Mouse (Mus musculus) midbrain, embryonic 10.5 days (tissue): Measurements from ENCODE around the gene Mindy3. TPM values are rescaled to one million over a fixed set of nuclear protein-coding genes. Genes with fewer than 3 reads are reported as not detected.

Experiments
- DNase-seq: peaks from one replicate; pipeline ENCODE4 v3.0.0-alpha.2; 2017; ENCODE audit warnings: low spot score
- H3K27ac ChIP-seq: fragments of 300-500 bp; sonication (generic); replicated peaks from 2 replicates; pipeline ENCODE4 v1.5.1; 2016; ENCODE audit warnings: mild to moderate bottlenecking
- H3K27me3 ChIP-seq: fragments of 300-500 bp; sonication (generic); 2 replicates; pipeline ENCODE4 v1.6.1; 2016; ENCODE audit warnings: low read depth, mild to moderate bottlenecking; ENCODE audit not compliant: poor library complexity, severe bottlenecking
- H3K36me3 ChIP-seq: fragments of 300-500 bp; sonication (generic); 2 replicates; pipeline ENCODE4 v1.6.1; 2016; ENCODE audit warnings: mild to moderate bottlenecking, moderate library complexity
- H3K4me1 ChIP-seq: fragments of 300-500 bp; sonication (generic); 2 replicates; pipeline ENCODE4 v1.6.1; 2016
- H3K4me3 ChIP-seq: fragments of 300-500 bp; sonication (generic); 2 replicates; pipeline ENCODE4 v1.5.1; 2016; ENCODE audit warnings: mild to moderate bottlenecking, moderate library complexity
- H3K9me3 ChIP-seq: fragments of 300-500 bp; sonication (generic); replicated peaks from 2 replicates; pipeline ENCODE4 v1.6.1; 2016; ENCODE audit warnings: mild to moderate bottlenecking
- WGBS: fragments of 180-500 bp; shearing (Covaris S2); methylation state at CpG from one replicate; pipeline ENCODE4 v1.1.7; 2016; 5-methylcytosine and 5-hydroxymethylcytosine counted together
- polyA plus RNA-seq: library from polyadenylated mRNA; unstranded; fragments of >200 nt; fragmentation: Nextera tagmentation; extraction: Ambion mirVana; gene quantifications from 2 replicates; pipeline ENCODE4 v1.2.1, GENCODE M21; 2016

Gene Mindy3
- polyA plus RNA-seq, 1 experiment from 2014 or later: 34.0 TPM

- no peaks in the 10 kb centered on the region for H3K36me3 ChIP-seq
- H3K27ac ChIP-seq: no peak overlapping the region
- DNase-seq: no peak
- no peak overlapping the region for H3K4me3 ChIP-seq
- H3K4me1 ChIP-seq: no peaks in the 10 kb centered on the region
- no peaks in the 10 kb centered on the region for H3K9me3 ChIP-seq
- no peaks in the 10 kb centered on the region for H3K27me3 ChIP-seq
- 86% methylated on average over 2 of the region's 2 CpGs for WGBS
Observed at GRCm38 (mm10) chr2:12406737-12407136, 12.5 kb downstream of the Mindy3 start.

GRCm38 (mm10) chr2:12402469-12402868 lies 16.8 kb downstream of the Mindy3 start:
- Histone ChIP-seq H3K4me3 (no peak overlapping the region), H3K36me3 (no peaks in the 10 kb centered on the region), H3K9me3 (no peaks in the 10 kb centered on the region), H3K27me3 (no peaks in the 10 kb centered on the region), H3K4me1 (0 out of 2 replicates have a peak, but pooled peaks cover 3% of the 10 kb centered on the region), H3K27ac (no peak overlapping the region)
- 90% methylated on average over 3 of the region's 3 CpGs for WGBS
- no peak for DNase-seq

- H3K4me3 ChIP-seq: no peak overlapping the region
- H3K27ac ChIP-seq: no peak overlapping the region
- 0 out of 2 replicates have a peak, but pooled peaks cover 3% of the 10 kb centered on the region for H3K4me1 ChIP-seq
- H3K27me3 ChIP-seq: no peaks in the 10 kb centered on the region
- H3K9me3 ChIP-seq: no peaks in the 10 kb centered on the region
- no peaks in the 10 kb centered on the region for H3K36me3 ChIP-seq
- no peak for DNase-seq
- 91% methylated on average over 1 of the region's 1 CpGs for WGBS
Observed at GRCm38 (mm10) chr2:12401137-12401536, 18.1 kb downstream of the Mindy3 start.

GRCm38 (mm10) chr2:12389028-12389427 lies 30.2 kb downstream of the Mindy3 start:
- H3K27ac ChIP-seq: no peak overlapping the region
- no peak overlapping the region for H3K4me3 ChIP-seq
- whole genome bisulfite sequencing: 69% methylated on average over 1 of the region's 1 CpGs
- H3K36me3 ChIP-seq: peaks cover 21% of the 10 kb centered on the region
- H3K27me3 ChIP-seq: no peaks in the 10 kb centered on the region
- H3K4me1 ChIP-seq: no peaks in the 10 kb centered on the region
- DNase-seq: no peak
- no peaks in the 10 kb centered on the region for H3K9me3 ChIP-seq

GRCm38 (mm10) chr2:12388569-12388968 lies 30.7 kb downstream of the Mindy3 start:
- no peaks in the 10 kb centered on the region for H3K9me3 ChIP-seq
- no peaks in the 10 kb centered on the region for H3K4me1 ChIP-seq
- WGBS: 93% methylated on average over 4 of the region's 4 CpGs
- no peaks in the 10 kb centered on the region for H3K27me3 ChIP-seq
- peaks cover 21% of the 10 kb centered on the region for H3K36me3 ChIP-seq
- H3K4me3 ChIP-seq: no peak overlapping the region
- no peak for DNase-seq
- H3K27ac ChIP-seq: no peak overlapping the region

GRCm38 (mm10) chr2:12384389-12384788 lies 34.9 kb downstream of the Mindy3 start:
- 94% methylated on average over 1 of the region's 1 CpGs for WGBS
- no peak overlapping the region for H3K4me3 ChIP-seq

GRCm38 (mm10) chr2:12382650-12383049 lies 36.6 kb downstream of the Mindy3 start:
- no peaks in the 10 kb centered on the region for H3K27me3 ChIP-seq
- no peaks in the 10 kb centered on the region for H3K9me3 ChIP-seq
- H3K4me1 ChIP-seq: no peaks in the 10 kb centered on the region
- no peak for DNase-seq
- 82% methylated on average over 4 of the region's 4 CpGs for WGBS
- H3K27ac ChIP-seq: no peak overlapping the region
- H3K4me3 ChIP-seq: no peak overlapping the region
- H3K36me3 ChIP-seq: peaks cover 20% of the 10 kb centered on the region

More at GRCm38 (mm10) chr2:12384389-12384788, 34.9 kb downstream of the Mindy3 start:
- H3K4me1 ChIP-seq: no peaks in the 10 kb centered on the region
- no peak for DNase-seq
- no peaks in the 10 kb centered on the region for H3K9me3 ChIP-seq
- H3K27me3 ChIP-seq: no peaks in the 10 kb centered on the region
- H3K27ac ChIP-seq: no peak overlapping the region
- peaks cover 20% of the 10 kb centered on the region for H3K36me3 ChIP-seq

GRCm38 (mm10) chr2:12380233-12380632 lies 39.0 kb downstream of the Mindy3 start:
- no peak for DNase-seq
- Histone ChIP-seq H3K27ac (no peak overlapping the region), H3K4me1 (no peaks in the 10 kb centered on the region), H3K9me3 (no peaks in the 10 kb centered on the region), H3K4me3 (no peak overlapping the region), H3K27me3 (no peaks in the 10 kb centered on the region), H3K36me3 (peaks cover 8% of the 10 kb centered on the region)
- 87% methylated on average over 2 of the region's 2 CpGs for WGBS

- no peak for DNase-seq
- WGBS: 95% methylated on average over 5 of the region's 5 CpGs
Observed at GRCm38 (mm10) chr2:12378591-12378990, 40.7 kb downstream of the Mindy3 start.

GRCm38 (mm10) chr2:12377024-12377423 lies 42.2 kb downstream of the Mindy3 start:
- Histone ChIP-seq H3K4me3 (no peak overlapping the region), H3K27me3 (no peaks in the 10 kb centered on the region), H3K4me1 (no peaks in the 10 kb centered on the region), H3K27ac (no peak overlapping the region), H3K9me3 (no peaks in the 10 kb centered on the region), H3K36me3 (no peaks in the 10 kb centered on the region)
- 53% methylated on average over 1 of the region's 1 CpGs for WGBS
- no peak for DNase-seq

More at GRCm38 (mm10) chr2:12378591-12378990, 40.7 kb downstream of the Mindy3 start:
- peaks cover 3% of the 10 kb centered on the region; the same call in 1 of the 2 replicates for H3K36me3 ChIP-seq
- H3K4me1 ChIP-seq: no peaks in the 10 kb centered on the region
- no peak overlapping the region for H3K27ac ChIP-seq
- no peaks in the 10 kb centered on the region for H3K27me3 ChIP-seq
- no peaks in the 10 kb centered on the region for H3K9me3 ChIP-seq
- H3K4me3 ChIP-seq: no peak overlapping the region

GRCm38 (mm10) chr2:12372883-12373282 lies 46.4 kb downstream of the Mindy3 start:
- Histone ChIP-seq H3K27me3 (no peaks in the 10 kb centered on the region), H3K9me3 (no peaks in the 10 kb centered on the region), H3K36me3 (peaks cover 5% of the 10 kb centered on the region; the same call in 1 of the 2 replicates), H3K4me3 (no peak overlapping the region), H3K4me1 (no peaks in the 10 kb centered on the region), H3K27ac (no peak overlapping the region)
- WGBS: 89% methylated on average over 2 of the region's 2 CpGs
- DNase-seq: no peak

GRCm38 (mm10) chr2:12371401-12371800 lies 47.9 kb downstream of the Mindy3 start:
- H3K36me3 ChIP-seq: peaks cover 5% of the 10 kb centered on the region; the same call in 1 of the 2 replicates
- H3K27ac ChIP-seq: no peak overlapping the region
- no peaks in the 10 kb centered on the region for H3K4me1 ChIP-seq
- no peaks in the 10 kb centered on the region for H3K27me3 ChIP-seq
- H3K9me3 ChIP-seq: no peaks in the 10 kb centered on the region
- no peak for DNase-seq
- 97% methylated on average over 4 of the region's 4 CpGs for WGBS
- no peak overlapping the region for H3K4me3 ChIP-seq

GRCm38 (mm10) chr2:12368451-12368850 lies 50.8 kb downstream of the Mindy3 start:
- WGBS: 80% methylated on average over 2 of the region's 2 CpGs
- no peaks in the 10 kb centered on the region for H3K9me3 ChIP-seq
- no peaks in the 10 kb centered on the region for H3K27me3 ChIP-seq
- no peak overlapping the region for H3K27ac ChIP-seq
- H3K4me3 ChIP-seq: no peak overlapping the region
- DNase-seq: no peak
- peaks cover 5% of the 10 kb centered on the region; the same call in 1 of the 2 replicates for H3K36me3 ChIP-seq
- H3K4me1 ChIP-seq: no peaks in the 10 kb centered on the region

- Histone ChIP-seq H3K4me3 (no peak overlapping the region), H3K27ac (no peak overlapping the region), H3K27me3 (no peaks in the 10 kb centered on the region), H3K4me1 (no peaks in the 10 kb centered on the region), H3K36me3 (peaks cover 5% of the 10 kb centered on the region; the same call in 1 of the 2 replicates), H3K9me3 (no peaks in the 10 kb centered on the region)
- WGBS: 84% methylated on average over 1 of the region's 1 CpGs
- no peak for DNase-seq
Observed at GRCm38 (mm10) chr2:12368016-12368415, 51.3 kb downstream of the Mindy3 start.
